Mouse (Mus musculus) cortical plate, adult 2 months (tissue): ENCODE measurements around the gene Nfatc3.

Experiments
- CTCF ChIP-seq: fragments of 200-500 bp; IDR thresholded peaks from 2 replicates; pipeline ENCODE4 v1.5.1; 2011; ENCODE audit warnings: mild to moderate bottlenecking, control low read depth, low read length; ENCODE audit not compliant: insufficient read depth; ENCODE audit errors: extremely low read depth
- POLR2A ChIP-seq: fragments of 200-500 bp; IDR thresholded peaks from 2 replicates; pipeline ENCODE4 v1.6.1; 2011; ENCODE audit warnings: mild to moderate bottlenecking, low read length, control low read depth; ENCODE audit not compliant: insufficient read depth; ENCODE audit errors: extremely low read depth

- TF ChIP-seq POLR2A = peak; percentile 50
- no peak for TF ChIP-seq CTCF
Measured at GRCm38 (mm10) chr8:106058731-106059612, at the start of gene Nfatc3.
